Mouse (Mus musculus) embryonic facial prominence, embryonic 11.5 days (tissue): ENCODE data around the gene Cacfd1. TPM values are rescaled to one million over a fixed set of nuclear protein-coding genes. Genes with fewer than 3 reads are reported as not detected.

Source experiments
- ATAC-seq: fragments of 200-750 bp; cut with Nextera tagmentation; replicated peaks from 2 replicates; pipeline ENCODE4 v1.8.0; 2017; ENCODE audit warnings: low read depth; ENCODE audit not compliant: insufficient number of reproducible peaks, low FRiP score, low TSS enrichment
- DNase-seq: peaks from one replicate; pipeline ENCODE4 v3.0.0-alpha.2; 2015; ENCODE audit warnings: low spot score
- H3K27ac ChIP-seq: fragments of 300-500 bp; sonication (generic); replicated peaks from 2 replicates; pipeline ENCODE4 v1.5.1; 2014; ENCODE audit warnings: mild to moderate bottlenecking, low read depth, low read length, control low read depth
- H3K27me3 ChIP-seq: fragments of 300-500 bp; sonication (generic); 2 replicates; pipeline ENCODE4 v1.6.1; 2014; ENCODE audit warnings: mild to moderate bottlenecking, low read length, moderate library complexity, mixed read lengths; ENCODE audit not compliant: control insufficient read depth, insufficient read depth
- H3K36me3 ChIP-seq: fragments of 300-500 bp; sonication (generic); replicated peaks from 2 replicates; pipeline ENCODE4 v1.6.1; 2014; ENCODE audit warnings: low read depth, mild to moderate bottlenecking, low read length, moderate library complexity, mixed read lengths; ENCODE audit not compliant: control insufficient read depth, insufficient read depth
- H3K4me1 ChIP-seq: fragments of 300-500 bp; sonication (generic); 2 replicates; pipeline ENCODE4 v1.6.1; 2014; ENCODE audit warnings: low read length, mixed read lengths; ENCODE audit not compliant: control insufficient read depth, insufficient read depth
- H3K4me2 ChIP-seq: fragments of 300-500 bp; sonication (generic); 2 replicates; pipeline ENCODE4 v1.6.1; 2014; ENCODE audit warnings: low read depth, mild to moderate bottlenecking, control low read depth, low read length, moderate library complexity
- H3K4me3 ChIP-seq: fragments of 300-500 bp; sonication (generic); 2 replicates; pipeline ENCODE4 v1.5.1; 2014; ENCODE audit warnings: low read depth, low read length, control low read depth
- H3K9ac ChIP-seq: fragments of 300-500 bp; sonication (generic); replicated peaks from 2 replicates; pipeline ENCODE4 v1.6.1; 2014; ENCODE audit warnings: mild to moderate bottlenecking, control low read depth, low read length
- H3K9me3 ChIP-seq: fragments of 300-500 bp; sonication (generic); replicated peaks from 2 replicates; pipeline ENCODE4 v1.6.1; 2016; ENCODE audit warnings: mild to moderate bottlenecking, low read length, inconsistent platforms, mixed read lengths; ENCODE audit not compliant: control insufficient read depth
- WGBS: fragments of 180-500 bp; shearing (Covaris S2); extraction: QIAGEN DNeasy Blood & Tissue Kit; methylation state at CpG from one replicate; pipeline ENCODE4 v1.1.7; 2014; 5-methylcytosine and 5-hydroxymethylcytosine counted together
- polyA plus RNA-seq: library from polyadenylated mRNA; unstranded; fragments of >200 nt; fragmentation: Nextera tagmentation; extraction: Ambion mirVana; gene quantifications from 2 replicates; pipeline ENCODE4 v1.2.1, GENCODE M21; 2014

Cacfd1 gene
- polyA plus RNA-seq, 1 experiment from 2014 or later = 66.2 TPM

DNA sequence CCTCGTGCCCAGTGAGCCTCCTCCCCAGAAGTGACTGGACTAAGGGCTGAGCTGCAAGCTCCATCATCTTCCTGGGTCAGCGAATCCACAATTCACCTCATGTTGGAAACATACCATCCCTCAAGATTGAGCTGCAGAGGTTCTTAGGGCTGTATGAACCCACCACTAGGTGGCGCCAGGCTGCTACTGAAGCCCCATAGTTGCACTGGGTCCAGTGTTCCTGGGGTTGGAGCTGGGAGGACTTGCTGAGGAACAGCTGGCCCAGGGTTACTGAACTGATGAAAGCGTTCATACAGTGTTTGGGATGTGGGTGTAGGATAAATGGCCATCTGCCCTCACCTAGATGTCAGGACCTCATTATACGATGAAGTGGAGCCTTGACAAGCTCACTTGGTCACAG, 8.1 kb downstream of the Cacfd1 start:
- Histone ChIP-seq H3K27ac (no peak overlapping the region), H3K9me3 (no peaks in the 10 kb centered on the region), H3K36me3 (peaks cover 7% of the 10 kb centered on the region), H3K9ac (no peak overlapping the region), H3K27me3 (no peaks in the 10 kb centered on the region), H3K4me2 (no peak overlapping the region), H3K4me1 (no peaks in the 10 kb centered on the region), H3K4me3 (no peak overlapping the region)
- WGBS = 49% methylated on average over 5 of the region's 5 CpGs
- peak; percentile 78 for DNase-seq
- ATAC-seq = peak; percentile 24; the same call in 1 of the 2 replicates

DNA sequence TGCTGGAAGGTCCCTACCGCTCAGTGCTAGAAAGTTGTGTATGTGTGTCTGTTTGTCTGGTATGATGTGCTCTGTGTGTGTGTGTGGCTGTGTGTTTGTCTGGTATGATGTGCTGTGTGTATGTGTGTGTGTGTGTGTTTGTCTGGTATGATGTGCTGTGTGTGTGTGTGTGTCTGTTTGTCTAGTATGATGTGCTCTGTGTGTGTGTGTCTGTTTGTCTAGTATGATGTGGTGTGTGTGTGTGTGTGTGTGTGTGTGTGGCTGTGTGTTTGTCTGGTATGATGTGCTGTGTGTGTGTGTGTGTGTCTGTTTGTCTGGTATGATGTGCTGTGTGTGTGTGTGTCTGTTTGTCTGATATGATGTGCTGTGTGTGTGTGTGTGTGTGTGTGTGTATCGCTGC, 9.8 kb downstream of the Cacfd1 start:
- no peak overlapping the region for H3K4me3 ChIP-seq
- no peak overlapping the region for H3K9ac ChIP-seq
- no peak for DNase-seq
- peaks cover 7% of the 10 kb centered on the region for H3K36me3 ChIP-seq
- 96% methylated on average over 2 of the region's 2 CpGs for WGBS
- H3K4me1 ChIP-seq = no peaks in the 10 kb centered on the region
- H3K27ac ChIP-seq = no peak overlapping the region
- no peaks in the 10 kb centered on the region for H3K27me3 ChIP-seq
- H3K9me3 ChIP-seq = no peaks in the 10 kb centered on the region
- H3K4me2 ChIP-seq = no peak overlapping the region
- no peak for ATAC-seq

DNA sequence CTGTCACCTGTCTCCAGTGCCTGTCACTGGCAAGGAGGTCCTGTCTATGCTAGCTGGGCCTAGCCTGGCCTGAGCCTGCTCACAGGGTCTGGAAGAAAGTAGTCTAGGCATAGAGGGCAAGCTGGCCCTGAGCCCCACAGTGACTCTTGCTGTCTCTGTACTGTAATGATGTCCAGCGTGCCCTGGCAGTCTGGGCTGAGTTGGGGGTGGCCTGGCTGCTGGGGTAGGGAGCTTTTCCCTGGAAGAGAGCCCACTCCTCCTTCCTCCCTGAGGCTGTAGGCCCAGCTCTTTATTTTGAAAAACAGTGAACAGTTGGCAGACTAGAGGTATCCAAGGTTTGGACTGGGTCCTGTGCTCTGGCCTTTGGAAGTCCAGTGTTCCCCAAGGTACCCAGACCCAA, 11.4 kb downstream of the Cacfd1 start:
- H3K27ac ChIP-seq = no peak overlapping the region
- no peak for ATAC-seq
- peaks cover 5% of the 10 kb centered on the region for H3K36me3 ChIP-seq
- WGBS = 68% methylated on average over 1 of the region's 1 CpGs
- H3K4me2 ChIP-seq = no peak overlapping the region
- no peak for DNase-seq
- H3K27me3 ChIP-seq = no peaks in the 10 kb centered on the region
- no peak overlapping the region for H3K9ac ChIP-seq
- no peak overlapping the region for H3K4me3 ChIP-seq
- no peaks in the 10 kb centered on the region for H3K4me1 ChIP-seq
- no peaks in the 10 kb centered on the region for H3K9me3 ChIP-seq

DNA sequence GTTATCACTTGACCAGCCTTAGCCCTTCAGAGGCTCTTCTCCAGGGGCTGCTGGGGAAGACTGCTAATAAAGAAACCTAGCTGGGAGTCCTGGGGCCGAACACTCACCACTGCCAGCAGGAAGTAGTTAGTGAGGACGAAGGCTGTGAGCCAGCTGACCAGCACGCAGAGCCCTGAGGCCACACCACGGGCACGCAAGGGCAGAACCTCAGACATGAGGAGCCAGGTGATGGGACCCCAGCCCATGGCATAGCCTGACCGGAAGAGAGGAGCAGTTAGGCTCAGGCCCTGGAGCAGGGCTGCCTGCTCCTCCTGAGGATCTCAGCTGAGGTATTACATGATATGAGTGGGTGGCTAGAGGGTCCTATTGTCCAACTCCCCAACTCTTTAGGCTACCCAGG, 12.9 kb downstream of the Cacfd1 start:
- no peaks in the 10 kb centered on the region for H3K27me3 ChIP-seq
- H3K4me2 ChIP-seq = no peak overlapping the region
- H3K9me3 ChIP-seq = no peaks in the 10 kb centered on the region
- no peaks in the 10 kb centered on the region for H3K4me1 ChIP-seq
- ATAC-seq = no peak
- DNase-seq = no peak
- no peak overlapping the region for H3K27ac ChIP-seq
- H3K9ac ChIP-seq = no peak overlapping the region
- H3K4me3 ChIP-seq = no peak overlapping the region
- WGBS = 62% methylated on average over 6 of the region's 6 CpGs
- peaks cover 4% of the 10 kb centered on the region for H3K36me3 ChIP-seq

DNA sequence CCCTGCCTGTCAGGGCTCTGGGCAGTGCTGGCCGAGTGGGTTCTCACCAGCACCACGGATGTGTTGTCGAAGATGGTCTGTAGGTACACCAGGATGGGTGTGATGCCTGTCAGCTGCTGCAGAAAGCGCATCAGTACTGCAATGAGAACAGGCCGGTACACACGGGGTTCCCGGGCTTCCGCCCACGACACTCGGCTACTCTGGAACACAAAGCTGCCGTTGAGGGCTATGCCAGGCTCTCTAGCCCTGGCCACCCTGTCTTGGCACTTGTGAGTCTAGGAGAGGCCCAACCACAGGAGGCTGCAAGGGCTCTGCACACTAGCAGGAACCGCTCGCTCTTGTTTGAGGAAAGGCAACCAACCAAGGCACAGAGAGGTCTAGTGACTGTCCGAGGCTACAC, 14.4 kb downstream of the Cacfd1 start:
- Histone ChIP-seq H3K27me3 (no peaks in the 10 kb centered on the region), H3K27ac (no peak overlapping the region), H3K9ac (no peak overlapping the region), H3K4me3 (no peak overlapping the region), H3K4me2 (no peak overlapping the region), H3K9me3 (no peaks in the 10 kb centered on the region), H3K4me1 (no peaks in the 10 kb centered on the region), H3K36me3 (no peaks in the 10 kb centered on the region; the same call in 1 of the 2 replicates)
- DNase-seq (no peak), ATAC-seq (no peak)
- 84% methylated on average over 14 of the region's 14 CpGs for WGBS

DNA sequence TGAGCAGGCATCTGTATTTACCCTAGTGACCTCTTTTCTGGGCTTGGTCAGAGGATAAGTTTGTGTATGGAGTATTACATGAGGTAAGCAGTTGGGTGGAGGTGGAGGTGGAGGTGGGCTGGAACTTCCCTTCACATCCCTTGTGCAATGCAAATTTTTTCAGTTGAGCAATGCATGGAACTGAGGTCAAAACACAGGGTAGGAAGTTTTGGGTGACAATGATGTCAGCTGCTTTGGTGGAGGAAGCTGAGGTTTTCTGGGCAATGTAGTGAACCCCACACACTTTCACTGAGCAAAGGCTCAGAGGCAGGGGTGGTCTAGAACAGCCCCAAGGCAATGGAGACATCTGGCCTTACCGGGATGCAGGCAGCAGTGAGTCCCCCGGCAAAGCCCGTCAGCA, 15.8 kb downstream of the Cacfd1 start:
- ATAC-seq (no peak), DNase-seq (no peak)
- Histone ChIP-seq H3K4me2 (no peak overlapping the region), H3K9me3 (no peaks in the 10 kb centered on the region), H3K4me1 (no peaks in the 10 kb centered on the region), H3K9ac (no peak overlapping the region), H3K36me3 (no peaks in the 10 kb centered on the region), H3K27ac (no peak overlapping the region), H3K4me3 (no peak overlapping the region), H3K27me3 (no peaks in the 10 kb centered on the region)
- WGBS = 84% methylated on average over 3 of the region's 3 CpGs

DNA sequence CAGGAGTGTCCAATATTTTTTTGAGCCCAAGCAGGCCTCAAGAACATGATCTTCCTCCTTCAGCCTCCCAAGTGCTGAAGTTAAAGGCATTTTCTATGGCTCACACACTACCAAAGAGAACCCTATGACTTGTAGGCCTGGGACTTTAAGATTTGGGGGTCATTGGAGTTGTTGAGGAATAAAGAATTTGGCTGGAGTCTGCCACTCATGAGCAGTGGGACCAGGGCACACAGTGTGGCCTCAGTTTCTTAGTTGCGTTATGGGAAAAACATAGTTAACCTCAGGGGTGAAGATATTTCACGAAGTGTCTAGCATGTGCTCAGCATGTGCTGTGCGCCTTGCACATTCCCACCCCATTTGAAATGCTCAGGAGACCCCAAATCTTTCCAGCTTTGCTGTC, 16.6 kb downstream of the Cacfd1 start:
- ATAC-seq (no peak), DNase-seq (no peak)
- no peak overlapping the region for H3K4me2 ChIP-seq
- no peak overlapping the region for H3K4me3 ChIP-seq
- no peak overlapping the region for H3K27ac ChIP-seq
- WGBS = 82% methylated on average over 3 of the region's 3 CpGs
- no peaks in the 10 kb centered on the region for H3K27me3 ChIP-seq
- no peaks in the 10 kb centered on the region for H3K36me3 ChIP-seq
- no peaks in the 10 kb centered on the region for H3K9me3 ChIP-seq
- H3K4me1 ChIP-seq = no peaks in the 10 kb centered on the region
- no peak overlapping the region for H3K9ac ChIP-seq

DNA sequence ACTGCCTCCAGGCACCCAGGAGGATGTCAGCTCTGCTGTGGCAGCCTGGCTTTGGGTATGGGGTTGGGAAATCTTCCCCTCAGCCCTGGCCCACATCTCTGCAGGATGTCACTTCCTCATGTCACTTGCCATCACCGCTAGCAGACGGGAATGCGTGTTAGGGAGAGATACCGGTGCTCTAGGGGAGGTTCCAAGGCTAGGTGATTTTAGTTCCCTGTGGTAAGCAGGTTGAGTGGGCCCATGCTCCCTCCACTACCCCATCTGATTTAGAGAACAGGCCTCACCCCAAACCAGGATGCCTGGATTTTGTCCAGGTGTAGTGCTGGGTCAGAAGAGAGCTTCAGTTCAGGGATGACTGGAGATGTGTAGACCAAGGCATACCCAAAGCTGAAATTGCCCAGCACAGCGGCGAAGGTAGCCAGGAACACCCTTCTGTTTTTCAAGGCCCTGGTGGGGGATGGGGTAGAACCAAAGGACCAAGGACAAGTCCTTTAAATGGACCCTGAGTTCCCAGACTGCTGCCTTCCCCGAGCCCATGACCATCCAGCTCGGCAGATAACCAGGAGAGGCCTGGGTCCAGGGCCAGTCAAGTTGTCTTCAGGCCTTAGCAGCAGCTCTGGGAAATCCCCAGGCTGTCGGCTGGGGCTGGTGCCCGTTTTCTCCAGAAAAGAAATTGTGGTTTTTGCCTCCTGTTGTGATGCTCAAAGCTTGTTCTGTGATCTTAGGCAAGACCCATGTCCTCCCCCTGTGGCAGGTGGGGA, 17.3 kb downstream of the Cacfd1 start:
- H3K27me3 ChIP-seq = no peaks in the 10 kb centered on the region
- H3K27ac ChIP-seq = no peak overlapping the region
- peak overlapping the region; percentile 19; the same call in 1 of the 2 replicates for H3K4me2 ChIP-seq
- DNase-seq (no peak), ATAC-seq (no peak)
- H3K36me3 ChIP-seq = no peaks in the 10 kb centered on the region
- H3K9me3 ChIP-seq = no peaks in the 10 kb centered on the region
- 79% methylated on average over 10 of the region's 10 CpGs for WGBS
- no peaks in the 10 kb centered on the region for H3K4me1 ChIP-seq
- H3K9ac ChIP-seq = no peak overlapping the region
- H3K4me3 ChIP-seq = no peak overlapping the region
